Mouse (Mus musculus): ENCODE data around the gene Sik3. TPM values are rescaled to one million over a fixed set of nuclear protein-coding genes. Genes with fewer than 3 reads are reported as not detected.

Sik3 gene
- 41.0 and 45.4 TPM in 2 replicates for polyA plus RNA-seq (2012)

DNA sequence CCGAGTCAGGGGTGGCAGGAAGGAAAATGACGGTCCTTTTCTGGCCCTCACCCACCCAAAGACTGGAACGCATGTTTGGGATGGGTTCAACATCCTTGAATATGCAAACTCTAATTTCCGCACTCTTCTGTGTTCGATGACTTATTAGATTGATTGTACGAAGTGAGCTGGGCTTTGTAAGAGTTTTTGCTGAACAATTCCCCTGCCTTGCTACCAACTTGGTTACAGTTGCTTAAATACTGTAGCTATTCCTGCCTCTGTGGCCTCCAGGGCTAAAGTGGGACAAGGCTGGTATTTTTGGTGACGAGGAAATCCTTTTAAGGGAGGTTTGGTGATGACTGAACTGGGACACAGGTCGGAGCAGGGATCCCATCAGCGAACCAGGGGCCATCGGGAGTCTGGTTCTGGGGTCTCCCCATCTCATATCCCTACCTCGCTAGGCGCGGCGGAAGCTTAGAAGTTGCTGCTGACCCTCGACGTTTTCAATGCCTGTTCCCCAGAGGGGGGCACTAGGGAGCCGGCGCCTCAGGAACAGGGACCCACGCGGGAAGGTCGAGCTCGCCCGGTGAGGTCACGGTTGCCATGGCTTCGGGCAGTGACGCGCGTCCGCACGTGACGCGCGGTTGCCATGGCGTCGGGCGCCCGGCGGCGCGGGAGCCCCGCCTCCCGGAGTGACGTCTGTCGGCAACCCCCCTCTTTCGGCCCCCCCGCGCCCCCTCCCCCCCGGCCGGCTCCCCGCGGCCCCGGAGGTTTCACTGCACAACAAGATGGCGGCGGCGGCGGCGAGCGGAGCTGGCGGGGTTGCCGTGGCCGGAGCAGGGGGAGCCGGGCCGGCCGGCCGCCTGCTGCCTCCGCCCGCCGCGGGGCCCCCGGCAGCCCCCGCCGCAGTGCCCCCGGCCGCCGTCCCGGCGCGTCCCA lies at the start of gene Sik3, which contains the start of gene Pafah1b2:
Sik3 (plus strand) TSS at position 730 of the 918 bp plus-strand sequence.
Pafah1b2 (minus strand) TSS at position 600 of the 918 bp plus-strand sequence.
- TF ChIP-seq GATA1 (IDR thresholded peaks at IDR 0.05; ENCODE audit: low read length), result no peak

DNA sequence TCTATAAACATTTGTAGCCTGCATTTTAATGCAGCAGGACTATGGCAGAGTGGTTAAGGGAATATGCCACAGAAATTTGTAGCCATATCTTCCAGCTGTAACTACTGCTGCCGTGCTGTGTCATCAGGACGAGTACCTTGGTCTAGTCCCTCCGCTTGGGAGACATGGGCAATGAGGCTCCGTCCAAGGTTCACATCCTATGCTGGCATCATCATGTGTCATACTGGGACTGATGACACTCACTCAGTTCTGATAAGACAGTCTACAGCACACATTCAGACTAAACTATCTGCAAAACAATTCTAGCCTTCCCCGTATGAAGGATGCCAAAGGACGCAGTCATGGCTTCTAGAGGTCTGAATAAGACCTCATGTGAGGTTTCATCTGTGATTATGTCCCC lies 49.0 kb upstream of the Sik3 start:
- TF ChIP-seq GATA1 (IDR thresholded peaks at IDR 0.05; ENCODE audit: low read length), result no peak

GRCm38 (mm10) chr9:45976884-45977283 lies 35.7 kb upstream of the Sik3 start:
- no peak for TF ChIP-seq GATA1 (IDR thresholded peaks at IDR 0.05; ENCODE audit: low read length)

GRCm38 (mm10) chr9:45979778-45980177 lies 32.8 kb upstream of the Sik3 start:
- TF ChIP-seq GATA1 (IDR thresholded peaks at IDR 0.05; ENCODE audit: low read length), result no peak

DNA sequence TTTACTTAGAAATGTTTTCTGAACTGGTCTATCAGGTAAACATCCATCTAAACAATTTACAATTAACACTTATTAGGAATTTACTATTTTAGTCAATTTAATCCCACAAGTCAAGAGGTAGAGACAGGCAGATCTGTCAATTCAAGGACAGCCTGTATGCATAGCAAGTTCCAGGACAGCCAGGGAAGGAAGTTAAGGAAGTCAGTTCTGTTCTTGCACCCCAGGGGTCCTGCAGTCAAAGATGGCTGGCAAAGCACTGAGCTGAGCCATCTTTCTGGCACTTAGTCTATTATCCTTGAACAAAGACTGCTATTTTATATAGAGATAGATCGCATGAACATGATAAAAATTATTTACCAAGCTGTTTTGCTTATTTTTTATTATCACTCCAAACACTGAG lies 32.0 kb upstream of the Sik3 start:
- no peak for TF ChIP-seq GATA1 (IDR thresholded peaks at IDR 0.05; ENCODE audit: low read length)

DNA sequence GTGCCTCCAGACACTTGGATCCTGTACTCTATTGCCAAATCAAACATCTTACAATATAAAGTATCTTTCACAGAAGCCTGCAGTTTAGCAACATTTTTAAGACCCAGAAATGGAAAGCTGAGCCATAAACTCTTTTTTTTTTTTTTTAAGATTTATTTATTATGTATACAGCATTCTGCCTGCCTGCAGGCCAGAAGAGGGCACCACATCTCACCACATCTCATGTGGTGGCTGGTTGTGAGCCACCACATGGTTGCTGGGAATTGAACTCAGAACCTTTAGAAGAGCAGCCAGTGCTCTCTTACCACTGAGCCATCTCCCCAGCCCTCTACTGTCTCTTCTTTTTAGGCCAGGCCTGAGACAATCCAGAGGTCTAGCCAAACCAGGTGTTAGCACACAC lies 31.3 kb upstream of the Sik3 start:
- no peak for TF ChIP-seq GATA1 (IDR thresholded peaks at IDR 0.05; ENCODE audit: low read length)

GRCm38 (mm10) chr9:45983676-45984408 lies 28.8 kb upstream of the Sik3 start:
- no peak for TF ChIP-seq GATA1 (IDR thresholded peaks at IDR 0.05; ENCODE audit: low read length)

- TF ChIP-seq GATA1 (IDR thresholded peaks at IDR 0.05; ENCODE audit: low read length), result no peak
Observed at GRCm38 (mm10) chr9:45984409-45985228, 28.0 kb upstream of the Sik3 start.

- TF ChIP-seq GATA1 (IDR thresholded peaks at IDR 0.05; ENCODE audit: low read length), result no peak
Observed at GRCm38 (mm10) chr9:45985229-45985567, 27.4 kb upstream of the Sik3 start.

DNA sequence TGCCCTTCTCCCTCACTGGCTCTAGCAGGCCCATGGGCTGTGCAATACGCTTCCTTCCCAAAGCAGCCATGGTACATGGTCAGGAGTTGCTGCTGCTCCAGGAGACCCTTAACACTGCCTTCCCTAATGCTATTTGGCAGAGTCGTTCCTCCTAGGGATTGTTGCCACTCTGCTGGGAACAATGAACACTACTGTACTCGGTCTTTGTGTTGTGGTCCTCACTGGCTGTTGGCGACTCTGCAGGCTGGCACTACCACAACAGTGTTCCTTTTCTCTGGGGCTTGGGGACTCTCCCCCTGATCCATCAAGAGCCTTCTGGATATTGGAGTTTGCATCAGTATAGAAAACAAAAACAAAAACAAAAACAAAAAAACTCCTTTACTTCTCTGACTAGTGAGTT lies 13.6 kb upstream of the Sik3 start:
- TF ChIP-seq GATA1 (IDR thresholded peaks at IDR 0.05; ENCODE audit: low read length), result no peak

- TF ChIP-seq GATA1 (IDR thresholded peaks at IDR 0.05; ENCODE audit: low read length), result no peak
Observed at GRCm38 (mm10) chr9:46003729-46004128, 8.9 kb upstream of the Sik3 start.

DNA sequence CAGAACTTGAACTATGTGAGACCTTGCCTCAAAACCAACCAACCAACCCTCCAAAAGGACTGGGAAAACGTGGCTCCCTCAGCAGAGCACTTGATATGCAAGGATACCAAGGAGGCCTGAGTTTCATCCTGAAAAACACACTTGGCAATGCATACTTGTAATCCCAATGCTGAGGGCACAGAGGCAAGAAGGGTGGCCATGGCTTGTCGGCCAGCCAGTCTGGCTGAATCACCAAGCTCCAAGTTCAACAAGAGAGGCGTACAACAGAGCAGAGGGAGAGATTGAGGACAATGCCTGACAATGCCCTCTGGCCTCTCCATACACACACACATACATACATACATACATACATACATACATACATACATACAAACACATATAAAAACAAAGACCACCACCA lies 8.1 kb upstream of the Sik3 start:
- no peak for TF ChIP-seq GATA1 (IDR thresholded peaks at IDR 0.05; ENCODE audit: low read length)

DNA sequence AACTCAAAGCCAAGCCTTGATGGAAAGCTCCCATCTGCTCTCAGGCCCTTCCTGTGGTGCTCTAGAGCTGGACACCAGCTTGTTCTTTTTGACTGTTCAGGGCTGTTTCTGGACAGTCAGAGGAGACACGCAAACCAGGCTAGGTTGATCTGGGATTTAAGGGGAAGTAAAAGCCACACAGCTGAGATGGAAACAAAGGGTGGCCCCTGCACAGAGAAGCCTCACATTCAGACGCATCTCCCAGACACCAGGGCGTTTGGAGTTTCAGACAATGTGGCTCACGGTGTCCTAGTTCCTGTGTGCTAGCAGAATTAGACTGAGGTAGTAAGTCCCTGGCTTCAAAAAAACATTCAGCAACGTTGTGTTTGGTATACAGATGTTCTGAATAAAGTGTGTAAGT lies 6.4 kb upstream of the Sik3 start:
- TF ChIP-seq GATA1 (IDR thresholded peaks at IDR 0.05; ENCODE audit: low read length), result no peak

GRCm38 (mm10) chr9:46008931-46009668 lies 3.5 kb upstream of the Sik3 start:
- no peak for TF ChIP-seq GATA1 (IDR thresholded peaks at IDR 0.05; ENCODE audit: low read length)

DNA sequence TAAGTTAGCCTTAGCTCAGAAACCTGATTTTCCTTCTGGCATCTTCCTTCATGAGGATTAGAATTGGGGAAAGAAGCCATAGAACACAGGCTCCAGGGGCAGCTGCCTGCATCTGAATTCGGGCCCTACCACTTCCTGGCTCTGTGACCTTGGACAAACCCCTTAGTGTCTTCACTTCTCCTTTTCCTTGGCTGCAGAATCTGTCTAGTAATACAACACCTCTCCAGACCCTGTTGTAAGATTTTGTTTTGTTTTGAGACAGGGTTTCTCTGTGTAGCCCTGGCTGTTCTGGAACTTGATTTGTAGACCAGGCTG lies 3.0 kb upstream of the Sik3 start:
- no peak for TF ChIP-seq GATA1 (IDR thresholded peaks at IDR 0.05; ENCODE audit: low read length)
